Mouse (Mus musculus) gastrocnemius, adult 2 months (tissue): ENCODE data around the gene Fgfr1op. TPM values are rescaled to one million over a fixed set of nuclear protein-coding genes. Genes with fewer than 3 reads are reported as not detected.
A peak's percentile ranks its signal among the peaks of the same experiment; 100 is the strongest.
"Not testable (repeated sequence)": the region's sequence is repeated elsewhere in the genome, so short reads cannot be mapped to it uniquely, and the experiment has no call there.

Experiments used
- DNase-seq: peaks from one replicate; pipeline ENCODE4 v3.0.0; 2022
- H3K27ac ChIP-seq: fragments of 200-600 bp; 2 replicates; pipeline ENCODE4 v1.8.1; 2022; ENCODE audit warnings: mild to moderate bottlenecking
- H3K4me3 ChIP-seq: fragments of 200-600 bp; 2 replicates; pipeline ENCODE4 v1.8.1; 2022; ENCODE audit warnings: mild to moderate bottlenecking, moderate library complexity
- CTCF ChIP-seq: fragments of 200-600 bp; IDR thresholded peaks from 2 replicates; pipeline ENCODE4 v1.8.1; 2022; ENCODE audit warnings: antibody characterized with exemption, mild to moderate bottlenecking, moderate library complexity
- intact Hi-C: fragments of 180-260 bp; cut with DNase I; formaldehyde crosslinking; loops from one replicate; pipeline ENCODE4 v1.15.1; 2025
- total RNA-seq, 2 experiments: library from RNA; stranded (reverse); gene quantifications; 2 replicates each; pipeline ENCODE4 v1.2.3; 2021

Gene Fgfr1op
- total RNA-seq, 2 experiments from 2014 or later, result 17.3 to 22.9 TPM

DNA sequence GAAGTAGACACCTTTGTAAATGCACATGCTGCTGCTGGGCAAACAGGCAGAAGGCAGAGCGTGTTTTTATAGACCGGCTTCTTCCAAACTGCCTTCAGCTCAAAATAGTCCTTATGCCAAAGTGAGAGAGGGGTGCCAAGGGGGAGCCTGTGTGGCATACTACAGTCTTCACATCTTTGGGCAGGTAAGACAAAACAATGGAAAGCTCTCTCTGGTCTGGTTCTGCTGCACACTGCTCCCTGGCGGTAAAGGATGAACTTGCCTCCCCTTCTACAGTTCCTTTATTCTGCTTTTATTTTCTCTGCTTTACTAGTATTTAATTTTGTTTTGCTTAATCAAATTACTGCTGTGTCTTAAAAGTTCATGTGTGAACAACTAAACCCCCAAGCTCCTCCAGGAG, 4.3 kb upstream of the Fgfr1op start:
- H3K4me3 ChIP-seq, intact Hi-C loops, H3K27ac ChIP-seq, DNase-seq: not testable (repeated sequence)
- TF ChIP-seq CTCF, result peak; percentile 57

DNA sequence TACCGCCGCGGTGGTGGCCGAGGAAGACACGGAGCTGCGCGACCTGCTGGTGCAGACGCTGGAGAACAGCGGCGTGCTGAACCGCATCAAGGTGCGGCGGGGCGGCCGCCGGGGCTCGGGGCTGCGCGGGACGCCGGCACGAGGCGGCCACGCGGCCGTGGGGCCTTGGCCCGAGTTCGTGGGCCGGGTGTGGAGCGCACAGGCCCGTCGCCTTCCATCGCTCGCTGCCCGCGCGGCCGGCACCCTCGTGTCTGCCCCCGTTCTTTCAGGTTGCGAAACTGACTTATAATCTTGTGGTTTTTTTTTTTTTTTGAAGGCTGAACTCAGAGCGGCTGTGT, 276 bp downstream of the Fgfr1op start:
- peak overlapping the region; percentile 74 for H3K4me3 ChIP-seq
- intact Hi-C loops, result not testable (repeated sequence)
- DNase-seq, result peak; percentile 46

DNA sequence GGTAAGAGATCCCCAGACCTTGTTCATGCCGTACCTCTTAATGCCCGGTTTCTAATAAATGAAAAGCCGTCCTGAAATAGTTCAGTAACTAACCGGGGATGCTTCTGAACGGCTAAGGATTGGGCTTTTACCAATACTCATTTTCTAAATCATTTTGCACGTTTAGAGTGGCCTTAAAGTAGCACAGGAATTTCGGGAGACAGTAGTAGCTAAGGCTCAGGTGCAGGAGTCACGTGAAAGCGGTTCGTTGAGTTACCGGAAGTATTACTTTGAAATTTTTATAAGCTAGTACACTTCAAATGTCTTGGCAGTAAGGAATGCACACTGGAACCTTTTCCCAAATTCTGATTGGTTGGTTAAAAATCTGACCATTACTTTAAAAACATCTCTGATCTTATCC, 676 bp downstream of the Fgfr1op start:
- intact Hi-C loops, DNase-seq: not testable (repeated sequence)
- Histone ChIP-seq H3K4me3 (peak overlapping the region; percentile 74), H3K27ac (peak overlapping the region; percentile 78)

More for the DNA sequence above, 276 bp downstream of the Fgfr1op start:
- H3K27ac ChIP-seq, result peak overlapping the region; percentile 78

DNA sequence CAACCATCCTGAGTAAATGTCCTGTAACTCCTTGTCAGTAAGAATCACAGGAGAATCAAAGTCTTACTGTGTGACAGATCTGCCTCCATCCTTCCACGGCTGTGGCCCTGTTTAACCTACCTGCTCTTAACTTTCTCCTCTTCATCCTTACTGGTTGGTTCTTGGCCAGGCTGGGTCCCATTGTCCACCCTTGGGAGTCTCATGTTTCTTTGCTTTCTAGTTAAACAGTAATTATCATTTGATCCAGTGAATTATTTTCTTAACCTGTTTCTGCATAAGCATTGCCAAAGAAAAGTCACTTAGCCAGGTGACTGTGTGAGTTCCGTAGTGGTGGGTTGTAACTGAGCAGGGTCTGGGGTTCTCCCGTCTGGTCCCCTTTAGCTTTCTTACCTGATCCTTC, 1.2 kb downstream of the Fgfr1op start:
- intact Hi-C loops, H3K27ac ChIP-seq, DNase-seq: not testable (repeated sequence)
- H3K4me3 ChIP-seq, result peak overlapping the region; percentile 74

DNA sequence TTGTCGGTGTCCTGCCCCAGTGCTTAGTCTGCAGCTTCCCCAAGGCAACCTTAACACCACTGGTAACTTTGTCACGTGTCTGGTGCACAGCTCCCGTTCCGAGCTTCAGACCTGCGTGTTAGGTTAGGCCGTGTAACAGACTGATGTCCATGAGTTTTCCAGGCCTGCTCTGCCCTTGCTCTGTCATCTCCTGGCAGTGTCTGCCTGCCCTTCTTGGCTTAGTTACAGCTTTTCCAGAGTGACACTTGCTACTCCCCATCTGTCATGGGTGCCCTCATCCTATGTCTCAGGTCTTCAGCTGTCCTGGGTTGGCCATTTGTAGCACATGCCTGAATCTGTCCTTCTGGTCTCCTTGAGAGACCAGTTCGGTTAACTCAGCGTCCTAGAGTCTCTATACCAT, 2.1 kb downstream of the Fgfr1op start:
- peak overlapping the region; percentile 53 for H3K27ac ChIP-seq
- peak; percentile 47 for DNase-seq
- intact Hi-C loops, H3K4me3 ChIP-seq: not testable (repeated sequence)

DNA sequence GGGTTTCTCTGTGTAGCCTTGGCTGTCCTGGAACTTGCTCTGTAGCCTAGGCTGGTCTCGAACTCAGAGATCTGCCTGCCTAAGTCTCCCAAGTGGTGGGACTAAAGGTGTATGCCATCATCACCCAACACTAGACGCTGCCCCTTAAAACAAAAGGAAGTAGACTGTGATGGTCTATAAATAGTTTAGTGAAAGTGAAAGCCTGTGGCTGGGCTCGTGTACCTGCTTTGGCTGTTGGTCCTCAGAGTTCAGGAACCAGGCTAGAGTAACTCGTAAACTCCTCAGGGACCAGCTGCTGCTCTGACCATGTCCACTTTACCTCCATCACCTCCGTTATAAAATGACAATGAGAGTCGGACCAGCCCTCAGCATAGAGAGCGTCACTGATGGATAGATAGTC, 5.0 kb downstream of the Fgfr1op start:
- intact Hi-C loops, result no loop called here
- TF ChIP-seq CTCF, result no peak
- no peak for DNase-seq
- Histone ChIP-seq H3K27ac (no peak overlapping the region), H3K4me3 (no peak overlapping the region)

DNA sequence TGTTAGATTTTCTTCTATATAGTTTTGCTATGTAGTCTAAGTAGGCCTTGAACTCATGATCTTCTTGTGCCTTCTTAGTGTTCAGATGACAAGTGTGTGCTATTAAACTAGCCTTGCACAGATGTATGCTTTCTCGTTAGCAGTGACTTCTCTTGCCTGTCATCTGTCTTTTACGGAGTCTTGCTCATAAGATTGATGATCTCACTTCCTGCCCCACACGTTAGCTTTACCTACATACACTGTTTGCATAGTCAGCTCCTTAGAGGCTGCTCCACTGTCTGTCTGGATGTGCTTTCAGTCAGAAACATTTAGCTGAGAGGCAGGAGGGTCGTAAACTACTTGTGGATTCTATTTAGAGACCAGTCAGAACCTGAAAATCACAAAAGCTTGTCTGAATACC, 5.8 kb downstream of the Fgfr1op start:
- no peak for TF ChIP-seq CTCF
- intact Hi-C loops, result no loop called here
- no peak overlapping the region for H3K27ac ChIP-seq
- DNase-seq, result no peak
- no peak overlapping the region for H3K4me3 ChIP-seq

DNA sequence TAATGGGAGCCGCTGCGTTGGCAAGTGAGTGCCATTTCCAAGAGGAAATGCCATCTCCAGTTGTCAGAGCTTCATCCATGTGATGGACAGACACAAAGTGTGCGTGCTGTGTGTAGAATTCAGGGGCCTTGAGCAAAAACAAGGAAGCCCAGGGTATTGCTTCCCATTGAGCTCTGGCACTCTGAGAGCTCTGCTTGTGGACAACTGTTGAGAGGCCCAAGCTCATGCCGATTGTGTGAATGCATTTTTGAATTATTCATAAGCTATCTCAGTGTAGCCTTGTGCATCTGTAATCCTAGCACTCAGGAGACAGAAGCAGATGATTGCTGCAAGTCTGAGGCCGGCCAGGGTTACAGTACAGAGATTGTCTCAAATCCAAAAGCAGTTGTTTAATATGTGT, 11.8 kb downstream of the Fgfr1op start:
- intact Hi-C loops, result no loop called here
- Histone ChIP-seq H3K27ac (no peak overlapping the region), H3K4me3 (no peak overlapping the region)
- TF ChIP-seq CTCF, result no peak
- DNase-seq, result no peak

DNA sequence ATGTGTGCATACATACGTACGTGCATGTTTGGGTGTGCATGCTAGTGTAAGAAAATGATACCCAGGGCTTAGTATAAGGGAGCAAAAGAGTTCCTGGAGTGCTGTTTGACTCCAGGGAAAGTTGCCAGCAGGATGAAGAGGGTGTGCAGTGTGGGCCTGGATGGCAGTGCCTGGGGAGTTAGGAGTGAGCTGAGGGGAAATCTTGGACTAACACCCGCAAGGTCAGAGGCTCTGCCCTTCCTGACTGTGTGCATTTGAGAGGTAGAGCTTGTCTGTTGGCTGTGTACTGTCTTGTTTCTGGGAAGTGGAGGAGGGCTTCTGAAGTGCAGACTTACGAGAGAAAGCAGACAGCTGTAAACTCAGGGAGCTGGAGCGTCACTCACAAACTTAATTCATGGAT, 18.5 kb downstream of the Fgfr1op start:
- no peak overlapping the region for H3K27ac ChIP-seq
- no peak for DNase-seq
- no peak for TF ChIP-seq CTCF
- H3K4me3 ChIP-seq, result no peak overlapping the region
- intact Hi-C loops, result no loop called here

DNA sequence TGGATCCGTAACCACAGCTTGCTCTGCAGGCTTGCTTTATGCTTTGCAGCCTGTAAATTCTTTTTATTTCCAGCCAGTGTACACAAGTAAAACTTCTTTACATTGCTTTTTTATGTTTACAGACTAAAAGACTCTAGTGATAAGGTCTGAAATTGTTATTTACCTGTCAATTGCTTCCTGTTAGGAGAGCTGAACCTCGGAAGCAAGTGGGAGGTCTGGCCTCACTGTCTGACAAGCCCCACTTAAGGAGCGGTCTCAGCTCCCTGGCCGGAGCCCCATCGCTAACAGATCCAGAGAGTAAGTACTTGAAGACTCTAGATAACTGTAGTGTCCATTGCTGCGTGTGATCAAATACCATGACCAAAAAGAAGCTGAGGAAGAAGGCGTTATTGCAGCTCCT, 18.9 kb downstream of the Fgfr1op start:
- no peak for DNase-seq
- no peak for TF ChIP-seq CTCF
- H3K27ac ChIP-seq, result no peak overlapping the region
- intact Hi-C loops, result no loop called here
- H3K4me3 ChIP-seq, result no peak overlapping the region

DNA sequence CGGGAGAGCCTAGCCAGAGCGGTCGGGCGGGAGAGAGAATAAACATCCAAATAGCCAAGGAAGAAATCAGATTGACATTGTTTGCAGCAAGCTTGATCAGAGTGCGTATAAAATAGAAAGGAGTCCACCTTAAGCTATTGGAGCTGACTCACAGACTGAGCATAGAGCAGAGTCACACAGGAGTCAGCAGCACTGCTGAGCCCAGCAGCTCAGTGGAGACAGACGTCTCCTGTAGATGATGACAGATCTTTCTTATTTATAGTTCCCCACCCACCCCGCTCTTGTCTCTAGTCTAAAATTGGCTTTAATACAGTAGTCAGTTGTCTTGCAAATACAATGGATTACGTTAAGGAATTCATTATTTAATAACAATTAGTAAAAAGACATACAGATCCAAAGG, 28.4 kb downstream of the Fgfr1op start:
- no peak for TF ChIP-seq CTCF
- intact Hi-C loops, result no loop called here
- H3K27ac ChIP-seq, result no peak overlapping the region
- H3K4me3 ChIP-seq, result no peak overlapping the region
- DNase-seq, result no peak

DNA sequence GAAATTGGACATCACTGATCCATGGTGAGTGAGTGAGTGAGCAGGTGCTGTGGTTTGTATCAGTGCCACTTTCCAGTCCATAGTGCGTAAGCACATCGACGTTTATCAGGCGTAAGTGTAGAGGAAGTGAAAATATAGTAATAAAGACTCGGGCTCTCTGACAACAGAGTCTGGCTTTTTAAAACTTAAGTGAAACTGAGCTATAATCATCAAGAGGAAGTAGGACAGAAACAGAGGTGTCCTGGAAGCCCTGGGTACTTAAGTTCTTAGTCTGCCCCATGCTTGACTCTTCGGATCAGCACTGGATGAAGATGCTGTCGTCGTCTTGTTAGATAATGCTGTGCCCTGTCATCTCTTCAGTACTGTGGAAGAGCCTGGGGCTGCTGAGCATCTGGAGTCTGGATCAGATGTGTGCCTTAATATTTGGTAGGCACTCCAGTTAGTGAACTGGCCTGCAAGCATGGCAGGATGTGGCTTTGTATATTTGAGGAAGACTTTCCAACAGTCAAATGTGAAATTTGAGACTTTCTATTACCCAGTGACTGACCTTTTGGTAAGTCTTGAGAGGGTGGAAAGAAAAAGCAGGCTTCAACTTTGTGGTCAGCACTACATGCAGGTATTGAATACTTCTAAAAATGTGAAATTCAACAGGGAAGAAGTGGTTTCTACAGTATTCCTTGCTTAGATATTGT, 30.5 kb downstream of the Fgfr1op start:
- intact Hi-C loops, result no loop called here
- no peak overlapping the region for H3K27ac ChIP-seq
- no peak for TF ChIP-seq CTCF
- DNase-seq, result no peak
- no peak overlapping the region for H3K4me3 ChIP-seq

DNA sequence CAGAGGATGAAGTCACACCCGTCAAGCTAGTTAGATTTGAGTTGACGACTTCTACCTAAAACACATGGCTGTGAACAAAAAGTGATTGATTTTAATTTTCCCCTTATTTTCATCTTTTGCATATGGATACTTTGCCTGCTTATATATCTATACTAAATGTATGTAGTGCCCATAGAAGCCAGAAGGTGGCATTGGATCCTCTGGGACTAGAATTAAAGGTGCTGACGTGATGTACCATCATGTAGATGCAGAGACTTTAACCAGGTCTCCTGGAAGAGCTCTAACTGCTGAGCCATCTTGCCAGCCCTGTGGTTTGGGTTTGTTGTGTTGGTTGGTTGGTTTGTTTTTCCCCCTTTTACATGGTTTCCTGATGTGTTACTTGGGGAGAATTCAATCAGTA, 32.4 kb downstream of the Fgfr1op start:
- no peak overlapping the region for H3K4me3 ChIP-seq
- no peak overlapping the region for H3K27ac ChIP-seq
- intact Hi-C loops, result no loop called here
- TF ChIP-seq CTCF, result peak; percentile 11; the same call in 1 of the 2 replicates
- DNase-seq, result no peak

DNA sequence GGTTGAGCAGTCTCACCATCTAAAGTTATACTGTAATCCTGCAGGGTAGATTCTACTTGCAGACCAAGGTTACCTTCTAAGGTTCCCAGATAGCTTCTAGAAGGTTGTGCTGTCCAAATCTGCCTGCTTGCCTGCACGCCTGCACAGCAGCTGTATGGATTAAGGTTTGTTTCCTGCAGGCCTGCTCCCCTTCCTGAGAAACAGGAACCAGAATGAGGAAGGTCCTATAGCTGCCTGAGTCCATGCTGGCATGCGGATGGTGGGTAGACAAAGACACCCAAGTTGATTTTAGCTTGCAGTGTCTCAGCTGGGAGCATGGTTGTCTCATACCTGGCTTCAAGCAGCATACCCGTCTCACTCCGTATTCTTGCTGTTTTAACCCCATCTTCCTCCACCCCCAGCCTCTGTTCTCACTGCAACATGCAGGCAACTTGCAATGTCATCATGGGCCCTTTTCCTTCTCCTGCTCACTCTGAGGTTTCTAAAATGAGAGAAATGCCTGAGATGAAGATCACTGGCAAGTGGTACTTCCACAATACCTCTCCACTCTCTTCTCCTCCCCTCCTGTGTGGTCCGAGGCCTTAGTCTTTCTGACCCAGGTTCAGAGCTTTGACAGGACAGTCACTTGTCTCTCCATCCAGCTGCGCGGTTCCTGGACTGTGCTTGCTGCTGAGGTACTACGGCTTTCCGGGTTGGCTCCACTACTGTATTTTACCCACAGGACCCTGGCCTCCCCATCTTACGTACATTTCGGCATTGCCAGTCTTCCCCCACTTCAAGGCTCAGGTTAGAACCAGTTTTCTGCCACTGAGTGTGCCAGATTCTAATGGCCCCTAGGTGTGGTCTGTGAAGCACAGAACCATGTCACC, 34.0 kb downstream of the Fgfr1op start:
- DNase-seq, result no peak
- intact Hi-C loops, result no loop called here
- no peak overlapping the region for H3K27ac ChIP-seq

More for the DNA sequence above, 34.0 kb downstream of the Fgfr1op start:
- no peak for TF ChIP-seq CTCF
- no peak overlapping the region for H3K4me3 ChIP-seq
